Mouse (Mus musculus) urinary bladder, postnatal 25 days (tissue): ENCODE results near the gene Bid.
"Not testable (repeated sequence)": the region's sequence is repeated elsewhere in the genome, so short reads cannot be mapped to it uniquely, and the experiment has no call there.

Source experiments
- DNase-seq: peaks from one replicate; pipeline ENCODE4 v3.0.0; 2022; ENCODE audit warnings: low spot score

The Bid gene

DNA sequence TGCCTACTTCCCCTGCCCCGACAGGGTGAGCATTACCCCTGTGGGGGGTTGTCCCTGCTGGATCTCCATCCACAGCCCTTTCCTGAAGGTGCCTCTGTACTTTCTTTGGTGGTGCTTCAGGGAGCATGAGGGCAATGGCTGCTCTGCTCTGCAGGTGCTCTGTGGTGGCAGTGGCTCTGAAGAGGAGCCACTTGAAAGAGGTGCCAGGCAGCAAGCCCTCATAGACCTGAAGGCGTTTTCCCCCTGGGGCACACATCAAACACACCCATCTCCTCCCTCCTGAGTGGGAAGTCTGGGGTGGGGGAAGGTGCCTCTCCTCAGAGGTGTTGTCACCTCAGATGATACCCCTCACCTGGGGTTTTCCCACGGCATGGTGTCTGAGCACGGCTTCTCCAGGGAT, 17.5 kb upstream of the Bid start:
- DNase-seq, result no peak

DNA sequence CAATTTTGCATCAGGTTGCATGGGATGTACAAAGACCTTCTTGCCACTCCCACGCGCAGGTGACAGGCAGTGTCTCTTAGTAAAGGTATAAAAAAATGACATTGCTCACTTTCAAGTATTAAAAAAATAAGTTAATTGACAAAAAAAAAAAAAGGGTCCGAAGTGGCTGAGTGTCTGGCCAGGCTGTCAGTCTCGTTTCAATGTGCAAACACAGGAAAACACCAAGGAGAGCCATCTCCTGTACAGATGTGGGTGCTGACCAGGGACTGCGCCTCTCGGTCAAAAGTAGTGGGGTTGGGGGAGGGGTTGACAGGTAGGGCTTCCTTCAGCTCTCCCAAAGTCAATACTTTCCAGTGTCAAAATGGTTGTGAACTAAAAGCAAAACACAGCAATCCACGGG, 17.0 kb upstream of the Bid start:
- no peak for DNase-seq

DNA sequence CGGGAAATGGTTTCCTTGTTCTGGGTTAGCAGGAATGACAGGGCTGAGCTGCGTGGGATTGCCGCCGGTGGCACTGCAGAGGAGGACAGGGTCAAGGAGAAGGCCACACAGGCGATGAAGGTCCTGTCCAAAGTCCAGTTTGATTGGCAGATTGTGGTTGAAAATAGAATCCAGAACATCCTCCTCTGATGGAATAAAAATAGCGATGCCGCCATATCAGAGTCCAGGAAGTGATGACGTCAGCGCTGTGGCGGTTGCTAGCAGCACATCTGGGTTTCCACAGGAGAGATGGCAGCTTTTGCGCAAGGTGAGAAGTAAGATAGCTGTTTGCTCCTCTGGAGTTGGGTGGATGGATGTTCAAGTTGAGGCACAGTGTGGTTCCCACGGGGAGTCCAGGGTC, 15.9 kb upstream of the Bid start:
- DNase-seq, result no peak

DNA sequence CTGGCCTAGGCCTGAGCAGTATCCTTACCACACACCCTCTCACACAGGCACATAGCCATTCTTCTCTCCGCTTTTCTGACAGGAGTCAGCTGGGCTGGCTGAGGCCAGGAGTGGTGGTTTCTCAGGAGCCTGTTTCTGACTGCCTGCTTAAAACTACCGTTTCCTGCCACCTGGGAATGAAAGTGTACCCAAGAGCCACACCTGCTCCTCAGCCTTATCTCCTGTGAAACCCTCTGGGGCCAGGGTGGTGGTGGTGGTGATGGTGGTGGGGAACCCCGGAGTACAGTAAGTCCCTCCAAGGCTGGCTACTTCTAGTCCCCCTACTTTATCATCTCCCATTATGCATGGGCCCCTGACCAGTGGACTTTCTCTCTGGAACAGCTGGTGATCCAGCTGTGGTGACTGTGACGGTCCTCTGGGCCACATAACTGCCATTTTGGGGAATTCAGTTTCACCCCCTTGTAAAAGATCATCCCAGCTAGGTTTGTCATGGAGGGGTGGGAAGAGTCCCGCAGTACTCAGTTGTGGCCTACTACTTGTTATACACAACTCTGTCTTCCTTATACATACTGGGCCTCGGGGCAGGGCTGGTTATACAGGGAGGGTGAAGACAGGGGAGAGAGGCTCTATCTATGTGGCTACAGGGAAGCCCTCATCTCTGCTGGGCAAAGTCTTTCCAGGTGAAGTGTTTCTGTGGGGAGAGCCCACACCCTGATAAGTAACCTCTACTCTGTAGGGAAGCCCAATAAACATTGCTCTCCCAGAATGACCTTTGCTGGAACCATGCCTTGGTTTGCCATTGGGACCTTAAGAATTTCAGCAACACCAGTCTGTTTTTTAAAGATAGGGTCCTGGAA, 14.0 kb upstream of the Bid start:
- DNase-seq, result no peak

DNA sequence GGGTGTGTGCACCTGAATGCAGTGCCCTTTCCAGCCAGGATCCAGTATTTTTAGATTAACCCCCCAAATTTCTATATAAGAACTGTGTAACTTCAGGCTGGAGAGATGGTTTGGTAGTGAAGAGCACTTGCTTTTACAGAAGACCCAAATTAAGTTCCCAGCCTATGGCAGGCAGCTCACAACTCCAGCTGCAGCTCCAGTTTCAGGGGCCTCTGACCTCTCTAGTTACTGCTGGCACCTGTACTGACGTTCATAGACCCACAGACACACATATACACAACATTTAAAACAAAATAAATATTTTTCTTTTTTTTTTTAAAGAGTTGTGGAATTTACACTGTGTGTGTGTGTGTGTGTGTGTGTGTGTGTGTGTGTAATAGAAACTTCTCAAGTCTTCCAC, 12.8 kb upstream of the Bid start:
- no peak for DNase-seq

DNA sequence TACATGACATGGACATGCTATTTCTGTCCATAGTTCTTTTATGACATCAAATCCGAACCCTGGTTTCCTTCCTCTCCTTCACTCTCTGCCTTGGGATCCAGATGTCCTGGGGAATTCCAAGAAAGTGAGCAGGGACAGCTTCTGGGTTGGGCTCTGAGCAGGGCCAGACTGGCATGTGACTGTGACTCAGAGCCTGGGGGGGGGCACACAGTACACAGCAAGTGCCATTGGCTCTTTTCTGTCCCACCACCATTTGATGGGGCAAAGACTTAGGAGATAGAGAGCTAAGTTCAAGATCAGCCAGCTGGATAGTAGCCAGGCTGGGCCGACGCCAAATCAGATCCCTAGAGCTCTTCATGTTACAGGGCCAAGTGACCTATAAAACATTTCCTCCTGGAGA, 11.1 kb upstream of the Bid start:
- no peak for DNase-seq

DNA sequence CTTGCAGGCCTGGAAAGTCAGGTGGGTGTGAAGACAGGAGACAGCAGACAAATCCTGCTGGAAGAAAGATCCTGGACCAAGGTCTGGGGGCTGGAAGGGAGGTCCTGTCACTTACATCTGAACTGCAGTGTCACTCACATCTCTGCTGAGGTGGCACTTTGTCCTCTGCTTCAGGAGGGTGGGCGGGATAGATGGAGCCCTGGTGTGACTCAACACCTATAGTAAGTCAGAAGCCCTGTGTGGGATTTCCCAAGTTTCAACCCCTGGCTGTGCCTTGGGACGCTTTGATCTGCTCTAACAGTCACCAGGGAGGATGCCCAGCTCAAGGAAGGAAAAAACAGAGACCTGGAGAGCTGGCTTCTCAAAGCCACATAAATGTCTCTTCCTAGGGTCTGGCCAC, 10.2 kb upstream of the Bid start:
- no peak for DNase-seq

DNA sequence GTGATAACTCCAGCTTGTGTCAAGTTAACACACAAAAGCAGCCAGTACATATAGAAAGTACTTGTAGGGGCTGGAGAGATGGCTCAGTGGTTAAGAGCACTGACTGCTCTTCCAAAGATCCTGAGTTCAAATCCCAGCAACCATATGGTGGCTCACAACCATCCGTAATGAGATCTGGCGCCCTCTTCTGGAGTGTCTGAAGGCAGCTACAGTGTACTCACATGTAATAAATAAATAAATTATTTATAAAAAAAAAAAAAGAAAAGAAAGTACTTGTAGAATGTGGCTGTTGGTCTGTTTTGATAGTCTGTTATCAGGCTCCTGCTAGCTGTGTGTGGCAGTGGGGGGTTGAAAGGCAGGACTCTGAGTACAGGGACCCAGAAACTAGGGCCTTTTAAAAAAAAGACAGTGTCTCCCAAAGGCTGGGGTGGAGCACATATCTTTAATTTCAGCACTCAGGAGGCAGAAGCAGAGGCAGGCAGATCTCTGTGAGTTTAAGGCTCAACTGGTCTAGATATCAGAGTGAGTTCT, 8.2 kb upstream of the Bid start:
- DNase-seq, result not testable (repeated sequence)

DNA sequence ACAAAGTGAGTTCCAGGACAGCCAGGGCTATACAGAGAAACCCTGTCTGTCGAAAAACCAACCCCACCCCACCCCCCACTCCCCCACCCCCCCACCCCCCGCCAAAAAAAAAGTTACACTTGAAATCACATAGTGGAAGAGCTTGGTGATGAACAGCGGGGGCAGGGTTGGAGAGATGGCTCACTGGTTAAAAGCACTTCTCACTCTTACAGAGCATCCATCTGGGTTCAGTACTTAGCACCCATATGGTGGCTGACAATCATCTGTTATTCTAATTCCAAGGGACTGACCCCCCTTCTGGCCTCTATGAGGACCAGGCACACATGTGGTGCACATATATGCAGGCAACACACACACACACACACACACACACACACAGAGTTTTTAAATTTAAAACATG, 1.3 kb upstream of the Bid start:
- no peak for DNase-seq

DNA sequence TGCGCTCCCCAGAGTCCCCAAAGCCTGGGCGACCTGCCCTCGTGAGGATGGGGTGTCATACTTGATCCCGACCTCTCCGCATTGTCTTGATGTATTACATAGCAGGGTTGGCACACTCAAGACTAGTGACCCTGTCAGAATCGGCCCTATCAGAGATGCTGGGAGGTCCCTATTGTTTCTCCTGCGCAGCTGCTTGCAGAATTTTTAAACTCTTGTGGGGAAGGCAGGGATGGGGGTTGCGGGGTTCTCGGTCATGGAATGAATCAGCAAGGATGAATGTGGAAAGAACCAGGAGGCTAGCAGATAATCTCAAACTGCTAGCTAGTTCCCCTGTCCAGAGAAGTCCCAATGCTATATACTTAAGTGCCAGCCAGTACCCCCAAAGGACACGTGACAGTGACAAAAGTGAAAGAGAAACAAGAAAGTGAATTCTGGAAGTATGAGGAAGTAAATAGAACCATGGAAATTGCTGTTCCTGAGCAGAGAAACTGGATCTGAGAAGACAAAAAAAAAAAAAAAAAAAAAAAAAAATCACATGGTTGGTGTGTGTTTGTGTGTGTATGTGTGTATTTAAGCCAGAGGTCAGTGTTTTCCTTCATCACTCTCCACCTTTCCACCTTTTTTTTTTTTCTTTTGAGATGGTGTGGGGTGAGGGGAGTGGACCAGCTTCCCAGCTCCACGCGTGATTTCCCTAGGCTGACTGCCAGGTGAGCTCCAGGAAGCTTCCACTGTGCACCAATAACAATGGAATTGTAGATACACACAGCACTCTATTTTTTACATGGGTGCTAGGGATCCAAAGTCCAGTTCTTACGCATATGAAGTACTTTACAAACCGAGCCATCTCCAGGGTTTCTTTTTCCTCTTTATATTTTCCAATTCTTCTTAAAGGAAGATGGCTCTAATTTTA, 574 bp upstream of the Bid start:
- DNase-seq, result not testable (repeated sequence)

DNA sequence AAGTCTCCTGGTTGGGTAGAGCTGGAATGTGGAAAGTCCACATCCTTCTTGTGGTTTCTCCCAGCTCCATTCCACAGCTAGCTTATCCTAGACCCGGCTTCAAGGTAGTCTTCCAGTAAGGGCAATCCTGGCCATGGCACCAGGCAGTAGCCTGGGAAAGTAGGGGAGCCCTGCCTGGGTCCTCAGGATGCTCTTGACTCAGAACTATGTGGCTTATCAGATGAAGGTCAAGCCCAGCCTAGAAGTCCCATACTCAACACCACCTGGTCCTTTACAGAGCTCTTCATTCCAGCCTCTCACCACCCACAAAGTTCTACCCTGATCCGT, 1.0 kb downstream of the Bid start:
- DNase-seq, result no peak

DNA sequence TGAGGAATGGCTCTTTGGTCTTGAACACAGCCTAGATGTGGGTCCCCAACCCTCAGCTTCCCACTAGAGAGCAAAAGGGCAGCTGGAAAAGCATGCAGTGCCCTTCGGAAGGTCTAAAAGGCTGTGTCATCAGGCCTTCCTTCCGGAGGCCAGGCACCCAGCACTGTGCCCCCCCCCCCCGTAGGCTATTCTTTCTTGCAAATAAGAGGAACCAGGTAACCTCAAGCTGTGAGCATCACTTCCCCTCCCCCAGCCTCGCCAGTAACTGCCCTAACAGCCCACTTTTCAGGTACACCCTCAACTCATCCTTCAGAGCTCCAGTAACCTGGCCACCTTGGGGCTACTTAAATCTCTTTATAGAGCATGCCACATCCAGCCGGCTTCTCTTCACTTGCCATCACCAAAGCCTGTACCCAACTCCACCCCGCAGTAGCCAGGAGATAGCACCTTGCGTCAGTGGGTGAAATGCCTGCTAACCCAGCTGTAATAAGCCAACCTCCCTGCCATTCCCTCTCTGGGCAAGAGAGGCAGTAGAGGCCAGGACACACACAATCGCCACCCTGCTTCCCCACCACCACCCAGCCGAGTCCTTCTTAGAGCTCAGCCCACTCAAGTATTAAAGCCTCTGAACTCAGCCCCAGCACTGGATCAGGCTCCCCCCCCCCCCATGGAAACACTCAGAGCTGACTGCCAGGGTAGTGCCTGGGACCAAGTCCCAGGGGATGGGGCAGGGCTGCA, 1.6 kb downstream of the Bid start:
- no peak for DNase-seq

DNA sequence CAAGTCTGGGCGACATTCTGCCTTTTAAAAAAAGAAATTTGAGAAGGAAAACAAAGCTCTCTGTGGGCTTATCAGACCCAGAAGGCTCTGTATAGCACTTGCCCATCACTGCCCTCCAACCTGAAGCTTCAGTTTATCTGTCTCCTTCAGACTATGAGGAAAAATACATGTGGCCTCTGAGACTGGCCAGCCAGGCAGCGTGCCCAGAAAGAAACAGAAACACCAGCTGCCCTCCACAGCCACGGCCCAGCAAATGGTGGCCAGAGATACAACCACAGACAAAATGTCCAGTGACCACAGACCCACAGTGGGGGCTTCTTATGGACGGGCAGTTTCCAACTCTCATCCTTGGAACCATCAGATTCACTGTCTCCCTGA, 2.1 kb downstream of the Bid start:
- no peak for DNase-seq

DNA sequence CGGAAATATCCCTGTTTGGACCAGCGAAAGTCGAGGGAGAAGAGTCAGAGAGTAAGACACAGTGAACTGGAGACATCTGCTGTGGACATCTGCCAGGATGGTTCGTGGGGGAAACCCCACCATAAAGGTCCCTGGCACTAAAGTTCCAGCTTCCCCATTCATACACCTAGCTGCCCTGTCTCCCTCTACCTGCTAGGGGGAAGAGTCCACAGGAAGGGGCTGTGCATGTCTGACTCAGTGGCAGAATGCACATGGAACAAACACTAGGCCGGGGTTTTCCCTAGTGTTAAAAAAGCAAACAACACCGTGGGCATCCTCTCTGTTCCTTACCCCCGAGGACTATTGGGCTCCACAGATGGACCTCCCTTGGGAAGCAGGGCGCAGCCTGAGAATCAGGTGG, 2.9 kb downstream of the Bid start:
- DNase-seq, result no peak

DNA sequence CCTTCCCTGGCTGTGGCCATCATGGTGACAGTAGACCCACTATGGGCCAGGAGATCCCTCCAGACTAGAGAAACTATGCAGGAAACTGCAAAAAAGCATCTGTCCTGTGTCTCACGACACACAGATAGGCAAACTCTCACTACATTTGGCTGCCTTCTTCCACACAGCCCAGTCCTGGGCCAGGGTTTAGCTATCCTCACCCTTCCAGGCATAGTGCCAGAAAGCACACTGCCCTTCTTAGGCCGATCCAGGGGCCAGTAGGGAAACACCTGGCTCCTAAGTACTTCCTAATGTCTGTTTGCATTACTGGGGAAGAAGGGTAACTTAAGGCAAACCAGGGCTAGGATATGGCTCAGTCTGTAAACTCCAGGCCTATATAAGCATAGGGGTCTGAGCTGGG, 3.7 kb downstream of the Bid start:
- no peak for DNase-seq

DNA sequence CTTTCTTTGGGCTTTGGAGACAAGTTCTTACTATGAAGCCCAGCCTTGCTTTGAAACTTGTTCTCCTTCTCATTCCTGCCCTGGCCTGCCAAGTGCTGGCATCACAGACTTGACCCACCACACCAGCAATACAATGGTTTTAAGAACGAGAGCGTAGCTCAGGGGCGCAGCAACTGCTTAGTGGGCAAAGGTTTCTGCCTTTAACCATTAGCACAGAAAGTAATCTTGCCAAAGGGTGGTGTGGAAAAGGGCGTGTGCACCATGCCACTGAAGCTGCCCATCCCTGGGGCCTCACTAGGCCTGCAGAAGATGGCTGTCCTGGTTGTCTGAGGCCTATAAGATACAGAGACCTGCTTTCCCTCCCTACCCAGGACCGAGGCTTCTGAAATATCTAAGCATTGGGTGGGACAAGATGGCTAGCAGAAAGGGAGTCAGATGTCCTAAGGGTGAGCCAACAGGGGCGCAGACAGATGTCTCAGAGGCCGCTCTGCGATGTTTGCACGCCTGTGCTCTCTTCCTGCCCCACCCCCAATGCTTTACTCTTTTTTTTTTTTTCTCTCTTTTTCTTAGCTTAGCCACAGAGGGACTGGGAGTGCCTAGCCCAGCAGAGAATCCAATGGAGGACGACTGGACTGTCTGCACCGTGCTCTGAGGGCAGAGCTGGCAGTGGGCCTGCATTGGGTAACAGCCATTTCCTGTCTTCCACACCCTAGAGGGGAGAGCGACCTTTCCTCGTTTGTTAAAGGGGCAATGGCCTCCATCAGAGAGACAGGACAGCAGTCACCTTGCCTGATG, 5.2 kb downstream of the Bid start:
- DNase-seq, result no peak

DNA sequence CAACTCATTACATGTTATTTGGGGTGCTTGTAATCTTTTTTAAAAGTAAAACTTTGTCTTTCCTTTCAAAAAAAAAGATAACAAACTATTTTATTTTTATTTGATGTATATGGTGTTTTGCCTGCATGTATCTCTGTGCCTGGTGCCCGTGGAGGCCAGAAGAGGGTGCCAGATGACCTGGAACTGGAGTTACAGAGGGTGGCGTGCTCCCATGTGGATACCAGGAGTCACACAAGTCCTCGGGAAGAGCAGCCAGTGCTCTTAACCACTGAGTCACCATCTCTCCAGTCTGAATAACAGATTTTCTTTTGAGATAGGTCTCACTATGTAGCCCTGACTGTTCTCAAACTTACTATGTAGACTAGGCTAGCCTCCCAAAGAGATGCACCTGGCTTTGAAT, 7.2 kb downstream of the Bid start:
- DNase-seq, result no peak

DNA sequence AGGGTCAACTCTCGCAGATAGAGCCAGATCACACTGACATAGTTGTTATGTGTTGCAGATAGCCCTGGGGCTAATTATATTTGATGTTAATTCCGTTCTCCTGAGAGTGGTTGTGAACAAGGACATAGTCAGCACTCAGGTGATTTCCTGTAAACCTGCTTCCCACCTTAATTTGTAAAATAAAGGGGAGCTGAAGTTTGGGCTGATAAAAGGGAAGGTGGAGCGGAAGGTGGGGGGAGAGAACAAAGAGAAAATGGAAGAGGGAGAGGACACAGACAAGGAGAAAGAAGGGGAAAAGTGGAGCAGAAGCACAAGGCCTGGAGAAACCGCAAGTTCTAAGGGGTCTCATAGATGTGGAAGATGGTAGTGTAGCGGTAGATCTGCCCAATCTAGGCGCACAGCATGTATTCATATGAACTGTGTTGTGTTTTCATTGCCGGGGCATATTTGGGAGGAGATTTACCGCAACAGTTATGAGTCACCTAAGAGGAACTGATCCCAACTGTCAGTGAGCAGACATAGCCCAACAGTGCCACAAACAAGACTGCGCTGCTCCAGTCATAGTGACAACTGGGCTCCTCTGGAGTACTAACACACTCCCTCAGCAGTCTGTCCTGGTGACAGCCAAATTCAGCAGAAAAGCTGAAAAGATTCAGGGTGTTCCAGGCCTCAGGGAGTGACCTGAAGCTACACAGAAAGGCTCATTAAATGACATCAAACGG, 8.6 kb downstream of the Bid start:
- not testable (repeated sequence) for DNase-seq

DNA sequence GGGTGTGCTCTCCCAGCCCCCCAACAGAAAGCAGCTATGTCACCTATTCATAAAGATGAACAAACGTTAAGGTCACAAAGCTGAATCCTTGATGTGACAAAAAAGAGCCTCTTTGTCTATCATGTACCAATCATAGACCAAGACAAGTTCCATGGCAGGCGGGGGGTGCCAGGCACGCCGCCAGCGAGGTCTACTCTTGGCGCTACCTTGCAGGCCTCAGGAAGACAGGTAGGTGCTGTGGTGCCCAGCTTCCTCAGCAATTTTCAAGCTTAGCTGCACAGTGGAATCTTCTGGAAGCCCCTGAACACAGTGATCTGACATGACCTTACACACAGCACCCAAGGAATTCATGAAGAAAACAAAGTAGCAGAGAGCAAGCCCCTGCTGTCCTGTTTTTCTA, 10.1 kb downstream of the Bid start:
- no peak for DNase-seq

DNA sequence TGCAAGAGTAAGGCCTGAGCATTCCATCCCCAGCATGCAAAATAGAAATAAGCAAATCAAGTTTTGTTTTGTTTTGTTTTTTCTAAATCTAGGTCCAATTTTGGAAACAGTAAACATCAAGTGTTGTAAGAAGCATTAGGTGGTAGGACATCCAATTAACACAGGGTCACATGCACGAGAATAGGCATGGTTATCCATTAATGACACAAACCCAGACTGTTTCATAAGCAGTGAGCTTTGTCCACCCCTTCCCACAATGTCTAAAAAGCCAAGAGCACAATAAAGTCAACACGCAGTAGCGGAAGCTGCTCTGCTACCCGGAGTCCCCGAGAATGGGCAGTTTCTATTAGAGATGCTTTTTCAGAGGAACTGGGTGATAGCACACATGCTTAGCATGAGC, 11.5 kb downstream of the Bid start:
- no peak for DNase-seq

DNA sequence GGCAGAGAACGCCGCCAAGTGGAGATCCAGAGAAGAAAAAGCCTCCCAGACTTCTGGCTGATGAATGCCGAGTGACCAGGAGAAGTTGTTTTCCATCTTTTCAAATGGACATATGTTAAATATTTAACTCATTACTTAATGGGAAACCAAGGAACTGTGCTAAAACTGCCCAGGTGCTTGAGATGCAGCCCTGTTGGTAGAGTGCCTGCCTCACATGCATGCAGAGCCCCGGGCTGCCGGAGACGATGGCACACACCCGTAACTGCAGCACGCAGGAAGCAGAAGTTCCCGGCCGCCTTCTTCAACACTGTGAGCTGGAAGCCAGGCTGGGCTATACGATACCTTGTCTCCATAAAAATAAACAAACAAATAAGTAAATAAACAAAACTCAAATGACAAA, 12.7 kb downstream of the Bid start:
- no peak for DNase-seq
